Mouse (Mus musculus) lung, adult 2 months (tissue): ENCODE results near the gene Drc1.

ENCODE experiments used
- CTCF ChIP-seq: fragments of 200-500 bp; IDR thresholded peaks from 2 replicates; pipeline ENCODE4 v1.5.1; 2011; ENCODE audit warnings: mild to moderate bottlenecking, low read length, control low read depth; ENCODE audit not compliant: insufficient read depth
- POLR2A ChIP-seq: fragments of 200-500 bp; IDR thresholded peaks from 2 replicates; pipeline ENCODE4 v1.6.1; 2011; ENCODE audit warnings: low read depth, mild to moderate bottlenecking, control low read depth, low read length, borderline replicate concordance; ENCODE audit errors: extremely low read depth

GRCm38 (mm10) chr5:30245861-30246416, 35.2 kb upstream of the Drc1 start:
- TF ChIP-seq CTCF (no peak), POLR2A (no peak)
